Mouse (Mus musculus) megakaryocyte-erythroid progenitor cell, adult 5-6 weeks (primary cell): ENCODE measurements around the gene Pacrg. TPM values are rescaled to one million over a fixed set of nuclear protein-coding genes. Genes with fewer than 3 reads are reported as not detected.

ENCODE experiments used
- ATAC-seq: replicated peaks from 2 replicates; pipeline ENCODE4 v1.8.0; 2016; ENCODE audit warnings: mild to moderate bottlenecking, inconsistent platforms; ENCODE audit not compliant: severe bottlenecking, poor library complexity, low FRiP score, low TSS enrichment
- total RNA-seq, 2 experiments: library from RNA; stranded (forward) in 1 of 2; stranded (reverse) in 1 of 2; fragments of 200-1000, 215-1000 nt in 1 of 2; fragments of >200 nt in 1 of 2; fragmentation: Nextera tagmentation in 1 of 2; gene quantifications; 2 replicates each; pipeline ENCODE4 v1.2.3; 2014 to 2017

Pacrg gene
- total RNA-seq, 2 experiments from 2014 or later: 1.7 TPM; not detected in 1

GRCm38 (mm10) chr17:10397336-10397735 is 442.8 kb downstream of the Pacrg start:
- ATAC-seq: no peak

- no peak for ATAC-seq
These were observed 443.2 kb downstream of the Pacrg start for GRCm38 (mm10) chr17:10396863-10397262.

DNA sequence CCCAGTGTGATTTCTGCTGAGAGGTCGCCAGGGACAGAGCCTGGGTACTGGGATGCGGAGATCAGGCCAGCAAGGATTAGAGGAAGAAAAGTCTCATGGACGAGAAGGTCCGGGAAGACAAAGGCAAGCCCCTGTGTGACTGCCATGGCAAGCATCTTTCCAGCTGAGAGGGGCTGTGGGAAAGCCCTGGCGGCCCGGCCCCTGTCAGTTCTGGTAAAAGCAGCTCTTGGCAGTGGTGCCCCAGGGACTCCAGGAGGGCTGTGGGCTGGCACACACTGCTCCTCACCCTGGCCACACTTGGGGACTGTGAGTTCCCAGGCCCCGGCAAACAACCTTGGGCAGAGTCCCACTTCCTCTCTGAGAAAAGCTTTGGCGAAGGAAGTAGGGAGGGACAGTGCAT is 445.3 kb downstream of the Pacrg start:
- ATAC-seq: no peak

DNA sequence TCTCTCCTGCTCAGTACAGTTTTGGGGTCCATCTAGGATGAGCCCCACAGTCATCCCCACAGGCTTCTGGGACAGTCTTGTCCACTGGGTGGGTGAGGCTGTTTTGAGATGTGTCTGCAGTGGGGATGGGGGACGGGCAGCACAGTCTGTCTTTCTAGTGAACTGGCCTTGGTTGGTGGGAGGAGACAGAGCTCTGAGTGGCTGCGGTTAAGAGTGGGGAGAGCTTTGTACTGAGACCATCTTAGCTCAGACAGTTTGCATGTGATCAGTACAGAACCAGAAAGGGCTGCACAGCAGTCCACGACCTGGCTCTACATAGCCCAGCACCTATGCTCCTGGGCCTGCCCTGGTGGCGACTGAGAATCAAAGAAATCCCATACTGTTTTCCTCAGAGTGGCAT is 446.3 kb downstream of the Pacrg start:
- ATAC-seq: no peak

- no peak for ATAC-seq
These were observed 447.6 kb downstream of the Pacrg start for GRCm38 (mm10) chr17:10392342-10393034.

GRCm38 (mm10) chr17:10390232-10391172 is 449.6 kb downstream of the Pacrg start:
- no peak for ATAC-seq

- ATAC-seq: no peak
These were observed 450.4 kb downstream of the Pacrg start for GRCm38 (mm10) chr17:10389740-10390139.

DNA sequence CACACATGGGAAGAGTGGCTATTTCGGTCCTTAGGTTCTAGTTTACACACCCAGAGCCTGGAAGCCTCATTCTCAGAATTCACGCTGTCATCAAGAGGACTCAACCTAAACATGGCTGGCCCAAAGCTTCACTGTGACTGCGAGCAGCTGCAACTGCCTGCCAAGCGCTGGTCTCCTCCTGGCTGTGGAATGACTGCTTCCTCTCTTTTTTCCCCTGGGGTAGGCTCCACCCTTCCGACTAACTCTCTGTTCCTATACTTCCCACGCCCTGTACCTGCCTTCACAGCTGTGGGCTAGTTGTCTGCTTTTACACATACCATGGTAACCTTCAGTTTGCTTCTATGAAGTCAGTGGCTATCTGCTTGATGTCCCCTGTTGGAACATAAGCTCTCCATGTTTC is 453.6 kb downstream of the Pacrg start:
- no peak for ATAC-seq

GRCm38 (mm10) chr17:10383406-10383805 is 456.7 kb downstream of the Pacrg start:
- ATAC-seq: no peak

- ATAC-seq: no peak
These were observed 461.5 kb downstream of the Pacrg start for GRCm38 (mm10) chr17:10378467-10379175.

DNA sequence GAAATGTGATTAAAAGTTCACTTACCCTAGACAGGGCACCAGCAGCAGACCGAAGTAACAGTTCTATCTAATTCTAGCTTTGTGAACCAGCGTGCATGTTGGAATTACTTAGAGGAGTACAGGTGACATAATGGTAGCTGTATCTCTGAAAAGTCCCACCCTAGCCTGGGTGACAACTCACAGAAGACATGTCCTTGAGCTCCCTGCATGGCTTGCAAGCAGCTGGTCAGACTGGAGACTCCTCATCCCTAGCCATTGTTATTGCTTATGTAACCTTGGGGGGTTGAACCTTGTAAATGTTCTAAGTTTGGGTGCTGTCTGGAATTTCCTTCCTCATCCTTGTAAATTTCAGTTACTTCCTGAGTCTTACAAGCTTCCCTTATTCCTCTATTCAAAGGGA is 462.5 kb downstream of the Pacrg start:
- no peak for ATAC-seq

GRCm38 (mm10) chr17:10374316-10374715 is 465.8 kb downstream of the Pacrg start:
- no peak for ATAC-seq

DNA sequence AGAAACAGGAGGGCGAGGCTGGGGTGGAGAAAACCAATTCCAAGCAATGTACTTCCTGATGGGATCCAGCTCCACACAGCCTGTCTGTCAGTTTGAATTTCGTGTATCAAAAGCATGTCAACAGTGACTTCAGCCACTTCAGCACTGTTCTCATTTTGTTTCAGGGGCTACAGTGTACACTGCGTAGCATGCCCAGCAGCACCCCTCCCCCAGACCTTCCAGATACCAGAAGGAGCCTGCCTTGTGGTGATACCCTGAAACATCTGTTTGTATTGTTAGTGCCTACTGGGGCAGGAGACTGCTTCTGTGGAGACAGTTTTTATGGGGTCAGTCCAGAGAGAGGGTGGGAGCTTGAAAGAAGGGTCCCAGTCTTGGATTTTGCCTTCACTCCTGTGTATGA is 466.4 kb downstream of the Pacrg start:
- no peak for ATAC-seq

GRCm38 (mm10) chr17:10372001-10372785 is 467.9 kb downstream of the Pacrg start:
- ATAC-seq: no peak

- ATAC-seq: no peak
These were observed 468.6 kb downstream of the Pacrg start for GRCm38 (mm10) chr17:10371472-10371871.

- no peak for ATAC-seq
These were observed 469.4 kb downstream of the Pacrg start for GRCm38 (mm10) chr17:10370660-10371130.

- ATAC-seq: no peak
These were observed 470.0 kb downstream of the Pacrg start for GRCm38 (mm10) chr17:10369961-10370659.

- no peak for ATAC-seq
These were observed 473.1 kb downstream of the Pacrg start for GRCm38 (mm10) chr17:10367044-10367443.

DNA sequence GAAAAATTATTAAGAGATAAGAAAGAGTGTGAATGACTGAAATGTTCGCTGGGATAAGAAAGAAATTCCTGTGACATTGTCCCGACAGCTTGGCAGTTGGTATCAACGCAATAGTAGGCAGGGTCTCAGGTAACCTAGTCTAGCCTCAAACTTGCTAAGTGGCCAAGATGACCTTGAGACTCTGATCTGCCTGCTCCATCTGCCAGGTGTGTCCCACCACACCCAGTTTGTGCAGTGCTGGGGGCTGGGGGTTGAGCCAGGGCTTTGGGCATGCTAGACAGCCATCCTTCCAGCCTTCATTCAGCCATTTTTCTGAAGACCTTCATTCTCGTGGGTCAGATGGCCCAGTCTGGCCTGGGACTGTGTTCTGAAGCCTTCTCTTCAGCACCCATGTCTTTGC is 473.5 kb downstream of the Pacrg start:
- ATAC-seq: no peak
